Mouse (Mus musculus) T-helper 17 cell (primary cell): Measurements from ENCODE around the gene Adgrl1.

Experiments
- in situ Hi-C, 2 experiments: fragments of 300-600 bp; cut with MboI, MseI; formaldehyde crosslinking; loops; 1 replicate in 1 of 2; 2 replicates in 1 of 2; pipeline ENCODE4 v1.15.1; 2025; ENCODE audit warnings: high pct_unique_total_duplicates in 2 of 2

The Adgrl1 gene

GRCm38 (mm10) chr8:83901566-83902485, 1.9 kb downstream of the Adgrl1 start:
- in situ Hi-C loops = no loop called here

DNA sequence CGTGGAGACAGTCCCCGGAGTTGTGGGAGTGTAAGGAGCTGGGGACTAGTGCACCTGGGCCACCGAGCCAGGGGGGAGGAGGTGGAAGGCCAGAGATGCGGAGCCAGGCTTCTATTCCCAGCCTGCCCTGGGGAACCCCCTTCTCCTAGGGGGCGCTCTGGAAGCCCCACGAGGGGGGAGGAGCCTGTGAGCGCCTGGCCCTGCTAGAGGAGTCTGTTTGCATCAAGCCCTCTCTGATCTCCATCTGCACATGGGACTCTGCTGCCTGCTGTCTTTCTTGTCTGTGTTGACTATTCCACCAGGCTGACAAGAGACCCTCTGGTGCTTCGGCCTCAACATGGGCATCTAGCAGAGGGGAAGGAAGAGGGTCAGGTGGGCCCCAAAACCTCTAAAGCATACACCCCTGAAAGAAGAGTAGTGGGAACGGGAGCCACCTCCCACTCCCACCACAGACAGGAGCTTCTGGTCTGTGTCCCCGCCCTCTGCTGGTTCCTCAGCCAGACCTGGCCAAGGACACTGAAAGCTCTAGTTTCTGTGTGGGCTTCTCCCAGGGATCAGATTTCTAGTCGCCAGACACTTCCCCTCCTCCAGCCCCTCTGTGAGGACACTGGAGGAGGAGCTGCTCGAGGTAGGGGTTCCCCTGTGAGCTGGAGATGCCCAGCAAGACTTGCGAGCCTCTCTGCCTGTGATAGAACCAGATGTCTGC, 3.2 kb downstream of the Adgrl1 start:
- in situ Hi-C loops = no loop called here

DNA sequence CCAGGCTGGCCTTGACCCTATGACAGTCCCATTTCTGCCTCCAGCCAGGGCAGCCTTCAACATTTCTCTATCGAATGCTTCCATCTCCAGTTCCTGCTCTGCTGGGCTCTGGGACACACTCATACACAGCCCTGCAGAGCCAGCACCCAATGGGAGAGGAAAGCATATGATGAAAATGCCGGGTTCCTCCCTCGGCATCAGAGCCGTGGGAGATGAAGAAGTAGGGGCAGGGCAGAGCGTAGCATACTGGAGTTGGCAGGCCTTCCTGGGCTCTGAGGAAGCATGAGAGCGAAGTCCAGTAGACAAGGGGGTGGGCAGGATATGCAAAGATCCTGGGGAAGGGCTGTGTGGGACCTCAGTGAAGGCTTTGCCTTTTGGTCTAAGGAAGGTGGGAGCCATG, 8.7 kb downstream of the Adgrl1 start:
- in situ Hi-C loops = no loop called here

DNA sequence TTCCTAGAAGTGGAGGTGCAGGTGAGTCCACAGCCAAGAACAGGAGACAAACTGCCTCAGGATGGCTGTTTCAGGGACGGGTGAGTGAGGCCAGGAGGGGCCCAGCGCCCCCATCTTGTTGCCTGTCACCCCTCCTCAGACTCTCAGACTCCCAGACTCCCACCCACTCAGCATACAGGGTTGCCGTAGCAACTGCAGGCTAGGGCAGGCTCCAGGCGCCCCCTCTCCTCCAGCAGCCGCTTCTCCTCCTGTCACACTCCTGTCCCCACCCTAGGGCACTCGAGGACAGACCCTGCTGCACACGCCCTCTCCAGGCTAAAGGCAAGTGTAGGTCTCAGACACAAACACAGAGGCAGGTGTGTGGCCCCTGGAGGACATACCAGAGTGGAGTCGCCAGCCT, 9.4 kb downstream of the Adgrl1 start:
- in situ Hi-C loops = no loop called here

DNA sequence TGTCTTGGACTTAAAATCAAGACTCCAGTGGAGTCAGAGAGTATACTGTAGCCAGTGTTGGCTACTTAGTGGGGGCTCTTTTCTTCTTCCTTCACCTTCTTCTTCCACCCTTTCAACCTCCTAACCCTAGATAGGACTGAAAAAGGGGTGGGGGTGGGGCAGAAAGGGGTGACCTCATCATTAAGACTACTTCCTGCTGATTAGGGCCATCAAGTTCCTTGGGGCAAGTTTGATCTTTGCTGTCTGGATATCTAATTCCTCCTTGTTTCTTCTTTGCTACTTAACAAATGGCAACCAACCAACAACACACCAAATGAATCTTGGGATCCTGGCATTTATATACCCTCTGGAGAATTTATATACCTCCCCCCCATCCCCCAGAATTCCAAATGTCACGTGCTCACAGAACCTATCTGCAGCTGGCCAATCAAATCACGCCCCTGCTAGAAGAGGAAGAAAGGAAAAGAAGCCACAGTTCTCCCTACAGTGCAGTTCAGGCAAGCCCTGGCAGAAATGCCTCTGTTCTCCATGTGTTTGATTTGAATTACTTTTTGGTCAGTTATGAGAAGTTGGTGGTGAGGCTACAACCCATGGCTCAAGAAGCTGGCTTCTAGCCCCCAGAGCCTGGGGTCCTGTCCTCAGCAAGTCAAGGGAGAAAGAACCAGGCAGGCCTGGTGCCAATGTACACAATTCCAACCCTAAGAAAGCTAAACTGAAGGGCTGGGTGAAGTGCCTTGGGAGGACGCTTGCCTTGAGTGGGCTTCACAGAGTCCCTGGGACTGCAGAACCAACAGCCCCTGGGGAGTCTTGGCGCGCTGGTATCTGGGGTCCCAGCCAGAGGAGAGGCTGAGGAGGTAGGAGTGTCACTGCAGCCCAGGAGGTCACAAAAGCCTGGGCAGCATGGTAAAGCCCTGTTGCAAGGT, 12.2 kb downstream of the Adgrl1 start:
- in situ Hi-C loops = no loop called here

GRCm38 (mm10) chr8:83914232-83914631, 14.3 kb downstream of the Adgrl1 start:
- in situ Hi-C loops = no loop called here

DNA sequence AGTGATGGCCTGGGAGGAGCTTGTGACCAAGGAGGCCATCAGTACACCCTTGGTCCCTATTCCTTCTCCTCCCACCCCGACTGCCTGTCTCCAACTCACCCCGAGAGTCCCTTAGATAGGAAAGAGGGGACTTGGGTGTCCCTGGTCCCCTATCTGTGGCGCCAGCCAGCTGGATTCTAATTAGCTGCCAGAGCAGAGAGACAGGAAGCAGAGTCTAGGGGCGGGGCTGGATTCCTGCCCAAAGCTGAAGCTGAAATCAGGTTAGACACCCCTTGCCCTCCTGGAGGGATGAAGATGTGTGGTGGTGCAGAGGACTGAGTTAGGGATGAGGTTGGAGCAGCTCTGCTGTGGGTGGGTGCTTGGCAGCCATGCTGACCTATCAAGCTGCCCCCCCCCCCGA, 15.0 kb downstream of the Adgrl1 start:
- in situ Hi-C loops = no loop called here

DNA sequence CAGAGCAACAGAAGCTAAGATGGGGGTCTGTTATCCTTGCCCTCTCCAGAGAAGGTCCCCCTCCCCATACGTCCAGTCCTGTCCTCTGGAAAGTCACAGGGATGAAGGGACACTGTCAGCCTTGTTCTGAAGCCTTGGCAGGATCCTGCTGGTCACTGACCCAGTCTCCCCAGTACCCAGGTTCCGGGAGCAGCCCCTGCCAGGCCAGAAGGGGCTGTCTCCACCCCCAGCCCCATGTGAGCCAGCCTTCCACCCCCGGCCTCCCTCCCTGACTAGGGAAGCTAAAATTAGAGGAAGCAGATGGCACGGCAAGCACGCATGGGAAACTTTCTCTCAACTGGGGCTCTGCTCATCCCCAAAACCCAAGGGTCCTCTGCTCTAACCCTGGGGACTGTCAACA, 16.1 kb downstream of the Adgrl1 start:
- in situ Hi-C loops = no loop called here

DNA sequence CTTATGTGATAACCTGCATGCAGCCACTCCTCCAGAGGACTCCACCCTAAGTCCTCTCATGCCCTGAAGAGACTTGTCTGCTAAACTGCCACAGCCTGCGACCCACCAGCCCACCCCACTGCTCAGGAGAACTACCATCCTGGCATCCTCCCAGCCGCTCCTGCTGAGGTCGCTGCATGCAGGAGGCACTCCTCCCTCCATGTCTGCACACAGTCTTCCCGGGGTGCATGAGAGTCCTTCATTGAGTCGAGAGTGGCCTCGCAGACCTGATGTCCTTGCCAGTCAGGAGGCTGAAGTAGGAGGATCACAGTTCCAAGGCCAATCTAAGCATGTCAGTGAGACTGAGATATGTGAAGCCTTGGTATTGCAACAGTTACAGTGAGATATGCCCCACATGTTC, 17.7 kb downstream of the Adgrl1 start:
- in situ Hi-C loops = no loop called here

DNA sequence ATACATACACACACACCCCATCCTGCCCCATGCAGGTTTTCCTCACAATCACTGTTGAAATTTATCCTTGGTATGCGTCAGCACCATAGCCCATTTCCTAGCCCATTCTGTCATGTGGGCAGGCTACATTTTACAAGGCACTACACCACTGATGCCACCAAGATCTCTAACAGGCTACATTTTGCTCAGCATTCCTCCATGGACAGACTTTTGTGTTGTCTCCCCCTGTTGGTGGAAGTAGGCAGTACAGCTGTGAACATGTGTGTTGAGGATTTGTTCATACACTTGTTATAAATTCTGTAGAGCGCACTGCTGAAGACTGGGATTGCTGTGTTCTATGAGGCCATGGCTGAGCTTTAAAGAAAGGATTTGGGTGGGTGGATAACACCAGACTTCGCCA, 21.7 kb downstream of the Adgrl1 start:
- in situ Hi-C loops = no loop called here

DNA sequence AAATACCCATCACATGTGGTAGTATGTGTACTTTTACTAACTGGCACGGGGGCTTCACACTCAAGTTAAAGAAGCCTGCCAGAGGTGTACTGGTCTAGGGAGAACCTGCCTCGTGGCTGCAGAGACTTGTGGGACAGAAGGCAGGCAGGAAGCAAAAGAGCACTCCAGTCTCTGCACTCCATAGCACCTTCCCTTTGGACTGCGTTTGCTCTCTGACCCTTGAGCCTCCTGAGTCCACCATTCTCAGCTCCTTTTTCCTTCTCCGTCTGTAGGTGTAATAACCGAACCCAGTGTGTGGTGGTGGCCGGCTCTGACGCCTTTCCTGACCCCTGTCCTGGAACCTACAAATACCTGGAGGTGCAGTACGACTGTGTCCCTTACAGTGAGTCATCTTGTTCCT, 22.8 kb downstream of the Adgrl1 start:
- in situ Hi-C loops = no loop called here

DNA sequence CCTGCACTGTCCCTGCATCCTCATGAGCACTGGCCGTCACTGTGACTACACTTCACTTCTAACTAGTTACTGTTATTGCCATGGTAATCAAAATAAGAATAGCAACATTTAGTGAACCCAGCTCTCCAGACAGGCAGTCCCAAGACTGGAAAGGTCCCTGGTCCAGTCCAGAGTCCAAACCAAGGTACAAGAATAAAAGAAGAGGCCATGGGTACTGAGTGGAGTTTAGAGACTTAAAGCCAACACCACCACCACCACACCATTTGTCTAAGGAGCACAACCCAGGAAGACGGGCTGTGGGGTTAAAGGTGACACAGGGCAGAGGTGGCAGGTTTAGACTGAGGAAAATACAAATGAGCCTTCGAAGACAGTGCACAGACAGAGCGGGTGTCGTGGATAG, 24.7 kb downstream of the Adgrl1 start:
- in situ Hi-C loops = no loop called here

DNA sequence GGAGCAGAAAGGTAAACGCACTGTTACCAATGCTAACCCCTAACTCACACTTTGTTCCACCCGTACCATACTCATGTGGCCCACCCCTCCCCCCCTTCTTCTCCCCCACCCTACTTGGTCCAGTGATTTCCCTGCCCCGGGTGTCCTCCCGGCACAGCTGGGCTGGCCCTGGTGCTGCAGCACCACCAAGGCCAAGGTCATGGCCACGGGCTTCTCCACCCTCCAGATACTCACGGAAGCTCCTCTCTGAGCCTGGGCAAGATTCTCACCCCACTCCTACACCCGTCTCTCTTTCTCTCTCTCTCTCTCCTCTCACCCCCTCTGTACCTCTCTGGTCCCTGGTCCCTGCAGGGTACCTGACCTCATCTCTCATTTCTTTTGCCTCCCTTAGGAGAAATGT, 26.4 kb downstream of the Adgrl1 start:
- in situ Hi-C loops = no loop called here

DNA sequence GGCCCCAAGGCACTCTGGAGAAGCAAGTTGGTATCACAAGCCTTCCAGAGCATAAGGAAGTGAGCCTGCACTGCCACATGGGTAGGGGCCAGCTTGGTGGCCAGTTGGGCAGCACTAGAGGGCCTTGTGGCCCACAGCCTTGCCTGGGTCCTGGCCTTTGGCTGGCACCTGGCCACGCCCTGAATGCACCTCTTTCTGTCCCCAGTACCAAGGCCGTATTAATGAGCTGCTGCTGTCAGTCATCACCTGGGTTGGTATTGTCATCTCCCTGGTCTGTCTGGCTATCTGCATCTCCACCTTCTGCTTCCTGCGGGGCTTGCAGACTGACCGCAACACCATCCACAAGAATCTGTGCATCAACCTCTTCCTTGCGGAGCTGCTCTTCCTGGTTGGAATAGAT, 34.3 kb downstream of the Adgrl1 start:
- in situ Hi-C loops = loop anchor here in 1 of 2 experiments (10.0 kb wide), 1 partner anchor 949 kb away; no protein-coding TSS in a partner anchor

DNA sequence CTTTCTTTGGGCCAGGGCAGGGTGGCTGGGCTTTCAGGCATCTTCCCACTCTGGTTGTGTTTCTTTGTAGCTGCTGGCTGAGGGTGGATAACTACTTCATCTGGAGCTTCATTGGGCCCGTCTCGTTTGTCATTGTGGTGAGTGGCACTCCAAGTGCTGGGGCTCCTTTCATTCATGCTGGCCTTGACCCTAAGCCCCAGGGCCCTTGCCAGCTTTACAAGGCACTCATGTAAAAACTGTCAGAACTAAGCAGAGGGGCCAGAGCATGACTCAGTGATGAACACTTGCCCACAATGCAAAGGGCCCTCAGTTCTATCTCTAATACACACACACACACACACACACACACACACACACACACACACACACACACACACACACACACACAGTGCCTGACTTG, 35.1 kb downstream of the Adgrl1 start:
- in situ Hi-C loops = loop anchor here in 1 of 2 experiments (10.0 kb wide), 1 partner anchor 950 kb away; no protein-coding TSS in a partner anchor

- in situ Hi-C loops = loop anchor here in 1 of 2 experiments (10.0 kb wide), 1 partner anchor 951 kb away; no protein-coding TSS in a partner anchor
Measured at GRCm38 (mm10) chr8:83935435-83935834, 35.5 kb downstream of the Adgrl1 start.

DNA sequence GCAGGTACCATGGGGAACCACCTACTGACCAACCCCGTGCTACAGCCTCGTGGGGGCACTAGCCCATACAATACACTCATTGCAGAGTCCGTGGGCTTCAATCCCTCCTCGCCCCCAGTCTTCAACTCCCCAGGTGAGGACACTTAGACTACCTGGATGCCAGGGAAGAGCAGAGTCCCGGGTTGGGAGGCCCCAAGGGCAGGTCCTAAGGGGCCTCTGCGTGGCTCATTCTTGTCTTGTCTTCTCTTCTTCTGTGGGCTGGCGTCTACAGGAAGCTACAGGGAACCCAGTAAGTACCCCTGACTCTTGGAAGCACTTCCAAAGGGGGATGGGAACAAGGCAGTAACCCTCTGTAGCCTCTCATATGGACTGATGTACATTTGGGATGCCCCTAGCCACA, 37.7 kb downstream of the Adgrl1 start:
- in situ Hi-C loops = loop anchor here in 1 of 2 experiments (10.0 kb wide), 1 partner anchor 953 kb away; no protein-coding TSS in a partner anchor

- in situ Hi-C loops = loop anchor here in 1 of 2 experiments (10.0 kb wide), 1 partner anchor 954 kb away; no protein-coding TSS in a partner anchor
Measured at GRCm38 (mm10) chr8:83938330-83938729, 38.4 kb downstream of the Adgrl1 start.

DNA sequence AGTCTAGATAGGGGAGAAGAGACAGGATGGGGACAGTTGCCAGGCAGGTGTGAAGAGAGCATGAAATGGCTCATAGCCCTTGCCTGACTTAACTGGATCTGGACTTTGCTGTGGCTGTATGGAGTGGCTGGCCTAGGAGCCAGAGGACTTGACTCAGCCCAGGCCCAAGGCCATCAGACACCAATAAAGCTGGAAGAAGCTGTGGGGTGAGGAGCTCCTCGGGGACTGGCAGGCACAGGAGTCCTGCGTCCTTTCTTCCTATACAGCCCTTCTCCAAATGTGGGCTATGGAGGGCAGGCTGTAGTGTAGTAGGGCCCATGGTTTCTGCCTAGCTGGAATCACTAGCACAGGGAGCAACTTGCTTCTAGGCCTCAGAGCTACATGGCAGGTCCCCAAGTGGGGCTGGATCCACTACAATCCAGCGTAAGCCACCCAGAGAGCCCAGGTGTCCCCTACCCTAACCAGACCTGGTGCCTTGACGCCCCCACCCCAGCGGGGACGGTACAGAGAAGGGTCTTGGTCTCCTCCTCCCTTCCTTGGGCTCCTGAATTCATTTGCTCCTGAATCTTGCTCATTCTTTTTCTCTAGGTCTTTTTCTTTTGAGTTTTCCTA, 41.3 kb downstream of the Adgrl1 start:
- in situ Hi-C loops = loop anchor here in 1 of 2 experiments (10.0 kb wide), 1 partner anchor 1776 kb away; no protein-coding TSS in a partner anchor

DNA sequence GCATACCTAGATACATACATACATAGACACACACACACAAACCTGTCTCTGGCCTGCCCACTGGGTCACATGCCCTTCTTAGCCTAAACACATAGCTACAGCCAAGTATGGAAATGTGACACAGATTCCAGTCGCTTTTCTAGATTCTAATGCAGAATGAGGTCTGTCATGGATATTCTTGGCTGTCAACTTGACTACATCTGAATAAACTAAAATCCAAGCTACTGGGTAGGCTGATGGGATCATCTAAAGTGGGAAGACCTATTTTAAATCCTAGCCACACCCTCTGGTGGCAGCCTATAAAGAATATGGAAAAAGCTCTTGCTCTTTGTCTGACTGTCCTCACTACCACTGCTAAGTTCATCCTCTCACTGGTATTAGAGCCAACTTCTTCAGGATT, 42.5 kb downstream of the Adgrl1 start:
- in situ Hi-C loops = loop anchor here in 1 of 2 experiments (10.0 kb wide), 1 partner anchor 1778 kb away; no protein-coding TSS in a partner anchor

DNA sequence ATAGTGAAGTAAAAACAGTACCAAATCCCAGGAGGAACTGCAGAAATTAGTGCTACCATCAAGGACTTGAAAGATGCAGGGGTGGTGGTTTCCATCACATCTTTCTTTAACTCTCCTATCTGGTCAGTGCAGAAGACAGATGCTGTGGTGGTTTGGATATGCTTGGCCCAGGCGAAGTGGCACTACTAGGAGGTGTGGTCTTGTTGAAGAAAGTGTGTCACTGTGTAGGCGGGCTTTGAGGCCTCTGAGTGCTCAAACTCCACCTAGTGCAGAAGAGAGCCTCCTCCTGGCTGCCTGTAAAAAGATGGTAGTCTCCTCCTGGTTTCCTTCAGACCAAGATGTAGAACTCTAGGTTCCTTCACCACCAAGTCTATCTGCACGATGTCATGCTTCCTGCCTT, 45.6 kb downstream of the Adgrl1 start:
- in situ Hi-C loops = loop anchor here in 1 of 2 experiments (10.0 kb wide), 1 partner anchor 1781 kb away; no protein-coding TSS in a partner anchor
